Mouse (Mus musculus) B cell, adult (primary cell): ENCODE measurements around the gene Ndufa9. TPM values are rescaled to one million over a fixed set of nuclear protein-coding genes. Genes with fewer than 3 reads are reported as not detected.

Source experiments
- total RNA-seq: library from RNA; stranded (reverse); gene quantifications from 4 replicates; pipeline ENCODE4 v1.2.4, GENCODE M21; 2023; ENCODE audit not compliant: inconsistent age

Ndufa9 gene
- 48.5 to 58.1 TPM (median 53.6 TPM) in 4 replicates for total RNA-seq

DNA sequence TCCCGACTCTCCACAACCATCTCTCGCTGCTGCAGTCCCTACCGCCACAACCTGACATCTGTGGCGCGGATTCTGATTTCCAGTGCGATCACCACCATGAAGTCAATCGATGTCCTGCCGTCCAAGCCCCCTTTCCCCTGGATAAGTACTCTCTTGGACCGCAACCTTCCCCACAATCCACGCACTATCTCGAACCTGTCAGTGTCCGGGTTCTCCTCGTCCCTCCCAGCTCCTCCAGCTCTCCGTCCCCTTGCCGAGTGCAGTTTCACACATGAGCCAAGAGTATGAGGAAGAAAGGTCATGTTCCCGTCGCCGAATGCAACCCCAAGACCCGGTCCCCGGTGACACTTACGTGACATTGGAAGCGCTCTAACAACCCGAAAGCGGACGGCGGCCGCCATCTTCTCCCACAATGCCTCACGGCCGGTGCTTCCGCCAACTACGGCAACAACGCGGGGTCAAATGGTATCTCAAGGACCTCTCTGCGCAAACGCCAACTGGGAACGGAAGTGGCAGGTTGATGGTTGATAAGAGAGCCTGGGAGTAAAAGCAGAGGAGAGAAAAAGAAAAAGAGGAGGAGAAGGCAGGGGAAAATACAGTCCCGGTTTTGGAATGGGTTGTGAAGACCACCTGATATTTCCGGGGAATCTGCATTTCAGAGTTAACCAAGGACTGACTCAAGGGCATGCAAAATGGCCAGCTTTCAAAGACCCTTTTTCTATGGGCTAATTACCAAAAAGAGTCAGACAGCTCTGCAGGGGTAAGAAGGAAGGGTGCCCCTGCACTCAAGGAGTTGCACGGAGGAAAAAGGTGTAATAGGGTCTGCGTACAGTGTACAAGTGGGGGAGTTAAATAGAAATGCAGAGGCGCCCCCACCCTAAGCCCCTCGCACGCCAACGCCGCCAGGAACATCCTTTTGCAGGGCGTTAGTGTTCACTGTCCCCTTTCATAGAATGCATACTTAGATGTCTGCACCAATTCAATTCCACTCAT is at the start of gene Ndufa9:
Gene Ndufa9, minus strand, starts transcription at position 425 of the 993 bp plus-strand sequence.

GRCm38 (mm10) chr6:126852881-126853280 is 3.9 kb upstream of the Ndufa9 start, which contains the start of gene Akap3:
TSS of gene Akap3 (plus strand) at chr6:126853098.

Other genes starting within 250 kb of the Ndufa9 start
- not detected in 4 replicates for gene Kcna1, start 202.8 kb downstream of the Ndufa9 start, total RNA-seq
- not detected in 4 replicates for gene Kcna6, start 108.5 kb downstream of the Ndufa9 start, total RNA-seq
- not detected in 4 replicates for gene Akap3, start 4.0 kb upstream of the Ndufa9 start, total RNA-seq
- 1.6 to 2.4 TPM (median 1.7 TPM) in 4 replicates for gene Dyrk4, start 72.7 kb upstream of the Ndufa9 start, total RNA-seq
- gene Rad51ap1, start 90.5 kb upstream of the Ndufa9 start, total RNA-seq: 2.1 to 4.6 TPM (median 3.3 TPM) in 4 replicates
- gene D6Wsu163e, start 90.8 kb upstream of the Ndufa9 start, total RNA-seq: 37.6 to 40.9 TPM (median 38.6 TPM) in 4 replicates
- gene Fgf6, start 166.4 kb upstream of the Ndufa9 start, total RNA-seq: not detected in 4 replicates
- gene Fgf23, start 223.8 kb upstream of the Ndufa9 start, total RNA-seq: not detected in 4 replicates